Mouse (Mus musculus): Measurements from ENCODE around the gene Copz2.
"Not testable (repeated sequence)": the region's sequence is repeated elsewhere in the genome, so short reads cannot be mapped to it uniquely, and the experiment has no call there.

Gene Copz2

GRCm38 (mm10) chr11:96828881-96829280 lies 20.8 kb upstream of the Copz2 start:
- DNase-seq (ENCODE audit: low read depth), result no peak

- DNase-seq (ENCODE audit: low read depth), result peak; percentile 95
These were observed 20.3 kb upstream of the Copz2 start for GRCm38 (mm10) chr11:96829403-96829812.

GRCm38 (mm10) chr11:96829813-96830538 lies 19.7 kb upstream of the Copz2 start, which contains the start of gene Nfe2l1:
Gene Nfe2l1, minus strand, starts transcription at chr11:96829968.
- peak; percentile 100 for DNase-seq (ENCODE audit: low read depth)

- no peak for DNase-seq (ENCODE audit: low read depth)
These were observed 19.0 kb upstream of the Copz2 start for GRCm38 (mm10) chr11:96830539-96831216.

GRCm38 (mm10) chr11:96831516-96831915 lies 18.2 kb upstream of the Copz2 start:
- DNase-seq (ENCODE audit: low read depth), result no peak

- no peak for DNase-seq (ENCODE audit: low read depth)
These were observed 17.1 kb upstream of the Copz2 start for GRCm38 (mm10) chr11:96832541-96832940.

GRCm38 (mm10) chr11:96832973-96833372 lies 16.7 kb upstream of the Copz2 start:
- DNase-seq (ENCODE audit: low read depth), result peak; percentile 57

GRCm38 (mm10) chr11:96834127-96834526 lies 15.5 kb upstream of the Copz2 start:
- no peak for DNase-seq (ENCODE audit: low read depth)

GRCm38 (mm10) chr11:96837298-96837697 lies 12.4 kb upstream of the Copz2 start:
- DNase-seq (ENCODE audit: low read depth), result peak; percentile 62

GRCm38 (mm10) chr11:96838341-96838740 lies 11.3 kb upstream of the Copz2 start:
- DNase-seq (ENCODE audit: low read depth), result no peak

GRCm38 (mm10) chr11:96839428-96839827 lies 10.2 kb upstream of the Copz2 start:
- no peak for DNase-seq (ENCODE audit: low read depth)

- no peak for DNase-seq (ENCODE audit: low read depth)
These were observed 9.8 kb upstream of the Copz2 start for GRCm38 (mm10) chr11:96839877-96840276.

GRCm38 (mm10) chr11:96840290-96840689 lies 9.4 kb upstream of the Copz2 start:
- DNase-seq (ENCODE audit: low read depth), result no peak

- no peak for DNase-seq (ENCODE audit: low read depth)
These were observed 6.0 kb upstream of the Copz2 start for GRCm38 (mm10) chr11:96843627-96844026.

GRCm38 (mm10) chr11:96847240-96847639 lies 2.4 kb upstream of the Copz2 start:
- no peak for DNase-seq (ENCODE audit: low read depth)

- DNase-seq (ENCODE audit: low read depth), result no peak
These were observed 976 bp upstream of the Copz2 start for GRCm38 (mm10) chr11:96848694-96849093.

- not testable (repeated sequence) for DNase-seq (ENCODE audit: low read depth)
These were observed 525 bp upstream of the Copz2 start for GRCm38 (mm10) chr11:96849145-96849544.

- DNase-seq (ENCODE audit: low read depth), result no peak
These were observed 7.8 kb downstream of the Copz2 start for GRCm38 (mm10) chr11:96857446-96857845.

GRCm38 (mm10) chr11:96859635-96860034 lies 10.0 kb downstream of the Copz2 start:
- DNase-seq (ENCODE audit: low read depth), result peak; percentile 36

GRCm38 (mm10) chr11:96860564-96860963 lies 10.9 kb downstream of the Copz2 start:
- DNase-seq (ENCODE audit: low read depth), result peak; percentile 81

- DNase-seq (ENCODE audit: low read depth), result no peak
These were observed 11.8 kb downstream of the Copz2 start for GRCm38 (mm10) chr11:96861446-96861845.

GRCm38 (mm10) chr11:96861878-96862289 lies 12.2 kb downstream of the Copz2 start:
- DNase-seq (ENCODE audit: low read depth), result peak; percentile 90

- no peak for DNase-seq (ENCODE audit: low read depth)
These were observed 12.9 kb downstream of the Copz2 start for GRCm38 (mm10) chr11:96862534-96862933.

All from 416B (cell line).